ENCODE assay signal across 8 mouse cellular contexts in genomic region chr4:101263968-101264740, GRCm38 (mm10). TPM values are rescaled to one million over a fixed set of nuclear protein-coding genes. Genes with fewer than 3 reads are reported as not detected.
DNase-seq lines count a peak whose midpoint lies in the region; ATAC-seq and TF ChIP-seq lines count a peak whose summit lies in the region.

No protein-coding gene starts in this region.

- WGBS in kidney, postnatal 0 days = 4% methylated on average over 26 of the region's 26 CpGs
- WGBS in embryonic facial prominence, embryonic 14.5 days = 5% methylated on average over 25 of the region's 26 CpGs
- WGBS in intestine, embryonic 16.5 days = 6% methylated on average over 26 of the region's 26 CpGs
- 8% methylated on average over 25 of the region's 26 CpGs for WGBS in midbrain, embryonic 13.5 days

- ATAC-seq in kidney, postnatal 0 days (replicated peaks; ENCODE audit: low FRiP score, low read depth) = peak; percentile 30
- peak; percentile 12; the same call in 1 of the 2 replicates for ATAC-seq in embryonic facial prominence, embryonic 14.5 days (ENCODE audit: low read depth)
- peak; percentile 32 for ATAC-seq in intestine, embryonic 16.5 days
- peak; percentile 49 for ATAC-seq in midbrain, embryonic 13.5 days
- ATAC-seq in monocyte, adult 5-6 weeks (replicated peaks; ENCODE audit: insufficient number of reproducible peaks, low FRiP score, low TSS enrichment, poor library complexity, severe bottlenecking) = no peak

- no peaks in the 10 kb centered on the region for H3K27me3 ChIP-seq in kidney, postnatal 0 days (ENCODE audit: insufficient read depth, low read length)
- no peaks in the 10 kb centered on the region for H3K27me3 ChIP-seq in embryonic facial prominence, embryonic 14.5 days (replicated peaks; ENCODE audit: control insufficient read depth, insufficient read depth, low read length)
- no peaks in the 10 kb centered on the region for H3K27me3 ChIP-seq in intestine, embryonic 16.5 days (replicated peaks; ENCODE audit: control insufficient read depth, insufficient read depth, low read length)
- H3K27me3 ChIP-seq in midbrain, embryonic 13.5 days = no peaks in the 10 kb centered on the region

- no peaks in the 10 kb centered on the region for H3K9me3 ChIP-seq in kidney, postnatal 0 days (replicated peaks; ENCODE audit: low read length)
- H3K9me3 ChIP-seq in embryonic facial prominence, embryonic 14.5 days (ENCODE audit: control insufficient read depth, low read length) = no peaks in the 10 kb centered on the region
- no peaks in the 10 kb centered on the region for H3K9me3 ChIP-seq in intestine, embryonic 16.5 days (ENCODE audit: control insufficient read depth, low read length)
- H3K9me3 ChIP-seq in midbrain, embryonic 13.5 days = no peaks in the 10 kb centered on the region

- peak overlapping the region; percentile 98 for H3K9ac ChIP-seq in kidney, postnatal 0 days (ENCODE audit: low read depth, low read length)
- H3K9ac ChIP-seq in embryonic facial prominence, embryonic 14.5 days (ENCODE audit: low read depth, low read length) = peak overlapping the region; percentile 91
- peak overlapping the region; percentile 98 for H3K9ac ChIP-seq in intestine, embryonic 16.5 days (ENCODE audit: low read depth, low read length)
- peak overlapping the region; percentile 79 for H3K9ac ChIP-seq in midbrain, embryonic 13.5 days (replicated peaks)

- no peaks in the 10 kb centered on the region for H3K36me3 ChIP-seq in kidney, postnatal 0 days (ENCODE audit: insufficient read depth, low read length)
- no peaks in the 10 kb centered on the region for H3K36me3 ChIP-seq in embryonic facial prominence, embryonic 14.5 days (ENCODE audit: control insufficient read depth, insufficient read depth, low read length)
- no peaks in the 10 kb centered on the region for H3K36me3 ChIP-seq in intestine, embryonic 16.5 days (ENCODE audit: control insufficient read depth, insufficient read depth, low read length)
- no peaks in the 10 kb centered on the region for H3K36me3 ChIP-seq in midbrain, embryonic 13.5 days

- H3K4me3 ChIP-seq in kidney, postnatal 0 days (replicated peaks; ENCODE audit: low read depth, low read length) = peak overlapping the region; percentile 96
- peak overlapping the region; percentile 78 for H3K4me3 ChIP-seq in embryonic facial prominence, embryonic 14.5 days (ENCODE audit: low read depth, low read length)
- peak overlapping the region; percentile 99 for H3K4me3 ChIP-seq in intestine, embryonic 16.5 days (ENCODE audit: low read length)
- H3K4me3 ChIP-seq in midbrain, embryonic 13.5 days (replicated peaks) = peak overlapping the region; percentile 67

- H3K4me2 ChIP-seq in kidney, postnatal 0 days (ENCODE audit: low read length) = peak overlapping the region; percentile 83
- peak overlapping the region; percentile 86 for H3K4me2 ChIP-seq in embryonic facial prominence, embryonic 14.5 days (ENCODE audit: low read depth, low read length)
- H3K4me2 ChIP-seq in intestine, embryonic 16.5 days (ENCODE audit: low read depth, low read length) = peak overlapping the region; percentile 72
- peak overlapping the region; percentile 83 for H3K4me2 ChIP-seq in midbrain, embryonic 13.5 days (replicated peaks)

- DNase-seq in kidney, postnatal 0 days (ENCODE audit: low spot score) = peak; percentile 40
- no peak for DNase-seq in kidney, adult 18-20 months
- DNase-seq in Muller cell, postnatal 12 days (ENCODE audit: inconsistent ontology term) = peak; percentile 51
- no peak for DNase-seq in embryonic facial prominence, embryonic 14.5 days (ENCODE audit: low spot score)
- no peak for DNase-seq in ovary, postnatal 10 days (ENCODE audit: low spot score)

- H3K27ac ChIP-seq in kidney, postnatal 0 days = peak overlapping the region; percentile 96
- H3K27ac ChIP-seq in embryonic facial prominence, embryonic 14.5 days (replicated peaks; ENCODE audit: low read depth, low read length) = peak overlapping the region; percentile 79; the same call in 1 of the 2 replicates
- peak overlapping the region; percentile 95 for H3K27ac ChIP-seq in intestine, embryonic 16.5 days (ENCODE audit: low read length)
- peak overlapping the region; percentile 68; the same call in 1 of the 2 replicates for H3K27ac ChIP-seq in midbrain, embryonic 13.5 days

- peaks cover 7% of the 10 kb centered on the region for H3K4me1 ChIP-seq in kidney, postnatal 0 days (replicated peaks; ENCODE audit: insufficient read depth, low read length)
- H3K4me1 ChIP-seq in embryonic facial prominence, embryonic 14.5 days (ENCODE audit: control insufficient read depth, insufficient read depth, low read length) = peaks cover 14% of the 10 kb centered on the region
- H3K4me1 ChIP-seq in intestine, embryonic 16.5 days (ENCODE audit: control insufficient read depth, insufficient read depth, low read length) = peaks cover 8% of the 10 kb centered on the region
- H3K4me1 ChIP-seq in midbrain, embryonic 13.5 days (replicated peaks) = peaks cover 9% of the 10 kb centered on the region; the same call in 1 of the 2 replicates

- TF ChIP-seq CTCF in kidney, postnatal 0 days (IDR thresholded peaks at IDR 0.05; ENCODE audit: low read depth) = no peak

RNA-seq across cellular contexts. Expression of gene Jak1, which starts 0.9 kb away (rescaled TPM):
- 71.9 and 78.9 TPM in 2 replicates for polyA plus RNA-seq in kidney, postnatal 0 days (2015; fragmentation: Nextera tagmentation; extraction: Ambion mirVana)
- 82.2 and 92.4 TPM in 2 replicates for polyA plus RNA-seq in embryonic facial prominence, embryonic 14.5 days (2014; fragmentation: Nextera tagmentation; extraction: Ambion mirVana)
- polyA plus RNA-seq in intestine, embryonic 16.5 days (2015; fragmentation: Nextera tagmentation; extraction: Ambion mirVana) = 66.7 and 67.9 TPM in 2 replicates
- polyA plus RNA-seq in midbrain, embryonic 13.5 days (2015; fragmentation: Nextera tagmentation; extraction: Ambion mirVana) = 47.9 TPM in 2 replicates
- total RNA-seq in monocyte, adult 5-6 weeks (2017) = 252 to 459 TPM (median 254 TPM) in 3 replicates

Comparison
In these comparisons a context has a peak if more than half of its experiments do, and no peak if none do; other contexts are left out.
1. DNase-seq: peak in kidney, postnatal 0 days (single experiment) and Muller cell, postnatal 12 days (single experiment); none in kidney, adult 18-20 months (single experiment), embryonic facial prominence, embryonic 14.5 days (single experiment) and ovary, postnatal 10 days (single experiment).
2. Peak in every context shown above with its lines, with median percentiles within 50 percentile points of each other: H3K27ac ChIP-seq, H3K4me2 ChIP-seq, H3K4me3 ChIP-seq and H3K9ac ChIP-seq.